Mouse (Mus musculus): ENCODE results near the gene Gm3072. TPM values are rescaled to one million over a fixed set of nuclear protein-coding genes. Genes with fewer than 3 reads are reported as not detected.

The Gm3072 gene
- not detected for polyA plus RNA-seq (2014; fragmentation: Illumina TruSeq; extraction: RNeasy Lipid Tissue Mini Kit (QIAGEN cat#74804); ENCODE audit: low replicate concordance)

DNA sequence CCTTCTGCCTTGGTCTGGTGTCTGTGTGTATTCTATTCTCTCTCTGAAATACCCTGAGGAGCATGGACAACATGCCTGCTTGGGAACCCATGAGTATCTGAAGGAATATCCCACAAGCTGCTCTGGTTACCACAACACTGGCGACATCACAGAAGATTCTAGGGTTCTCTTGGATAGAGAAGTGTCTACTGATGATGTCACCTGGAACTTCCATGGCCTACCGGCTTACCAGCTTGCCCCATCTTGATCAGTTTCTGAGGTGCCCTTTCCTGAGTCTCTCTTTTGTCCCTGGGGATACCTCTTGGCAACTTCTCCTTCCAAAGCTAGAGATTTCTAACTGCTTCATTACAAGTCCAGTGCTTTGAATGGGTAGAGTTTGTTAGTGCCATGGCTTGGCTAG is at the start of gene Gm3072:
Gm3072 (minus strand) TSS at position 101 of the 400 bp plus-strand sequence.

DNA sequence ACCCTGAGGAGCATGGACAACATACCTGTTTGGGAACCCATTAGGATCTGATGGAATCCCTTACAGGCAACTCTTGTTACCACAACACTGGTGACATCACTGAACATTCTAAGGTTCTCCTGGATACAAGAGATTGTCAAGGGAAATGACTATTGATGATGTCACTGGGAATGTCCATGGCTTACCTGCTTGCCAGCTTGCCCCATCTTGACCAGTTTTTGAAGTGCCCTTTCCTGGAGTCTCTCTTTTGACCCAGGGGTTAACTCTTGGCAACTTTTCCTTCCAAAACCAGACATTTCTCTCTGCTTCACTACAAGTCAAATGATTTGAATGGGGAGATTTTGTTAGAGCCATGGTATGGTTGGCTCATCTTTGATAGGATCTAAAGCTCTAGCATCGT is 22.0 kb upstream of the Gm3072 start, which contains the start of gene Gm3676:
Gm3676 (minus strand) TSS at position 101 of the 400 bp plus-strand sequence.

DNA sequence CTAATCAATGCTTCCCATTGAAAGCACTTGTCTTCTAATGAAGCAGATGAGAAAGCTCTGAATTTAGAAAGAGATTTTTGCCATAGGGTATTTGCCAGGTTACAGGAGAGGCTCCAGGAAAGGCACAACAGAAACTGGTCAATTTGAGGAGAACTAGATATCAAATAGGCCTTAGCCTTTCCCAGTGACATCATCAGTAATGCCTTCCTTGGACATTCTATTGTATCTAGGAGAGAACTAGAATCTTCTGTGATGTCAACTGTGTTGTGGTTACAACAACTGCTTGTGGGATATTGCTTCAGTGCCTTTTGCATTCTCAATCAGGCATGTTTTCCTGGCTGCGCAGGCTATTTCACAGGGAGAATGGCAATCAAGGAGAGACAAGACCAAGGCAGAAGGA is 51.5 kb downstream of the Gm3072 start, which contains the start of gene 1700049E17Rik2:
1700049E17Rik2 (plus strand) TSS at position 301 of the 400 bp plus-strand sequence.

Other genes starting within 250 kb of the Gm3072 start
- gene Gm7945, start 238.2 kb downstream of the Gm3072 start, polyA plus RNA-seq (2014; fragmentation: Illumina TruSeq; extraction: RNeasy Lipid Tissue Mini Kit (QIAGEN cat#74804); ENCODE audit: low replicate concordance) = not detected
- gene Gm6482, start 216.3 kb downstream of the Gm3072 start, polyA plus RNA-seq (2014; fragmentation: Illumina TruSeq; extraction: RNeasy Lipid Tissue Mini Kit (QIAGEN cat#74804); ENCODE audit: low replicate concordance) = not detected
- not detected for gene Gm7954, start 171.1 kb downstream of the Gm3072 start, polyA plus RNA-seq (2014; fragmentation: Illumina TruSeq; extraction: RNeasy Lipid Tissue Mini Kit (QIAGEN cat#74804); ENCODE audit: low replicate concordance)
- gene Gm3486, start 135.1 kb downstream of the Gm3072 start, polyA plus RNA-seq (2014; fragmentation: Illumina TruSeq; extraction: RNeasy Lipid Tissue Mini Kit (QIAGEN cat#74804); ENCODE audit: low replicate concordance) = not detected
- gene Gm7970, start 69.0 kb downstream of the Gm3072 start, polyA plus RNA-seq (2014; fragmentation: Illumina TruSeq; extraction: RNeasy Lipid Tissue Mini Kit (QIAGEN cat#74804); ENCODE audit: low replicate concordance) = not detected
- not detected for gene 1700049E17Rik2, start 51.4 kb downstream of the Gm3072 start, polyA plus RNA-seq (2014; fragmentation: Illumina TruSeq; extraction: RNeasy Lipid Tissue Mini Kit (QIAGEN cat#74804); ENCODE audit: low replicate concordance)
- not detected for gene Gm3676, start 21.9 kb upstream of the Gm3072 start, polyA plus RNA-seq (2014; fragmentation: Illumina TruSeq; extraction: RNeasy Lipid Tissue Mini Kit (QIAGEN cat#74804); ENCODE audit: low replicate concordance)
- not detected for gene Gm8068, start 77.3 kb upstream of the Gm3072 start, polyA plus RNA-seq (2014; fragmentation: Illumina TruSeq; extraction: RNeasy Lipid Tissue Mini Kit (QIAGEN cat#74804); ENCODE audit: low replicate concordance)
- gene Gm7929, start 126.0 kb upstream of the Gm3072 start, polyA plus RNA-seq (2014; fragmentation: Illumina TruSeq; extraction: RNeasy Lipid Tissue Mini Kit (QIAGEN cat#74804); ENCODE audit: low replicate concordance) = not detected
- not detected for gene Gm47189, start 147.8 kb upstream of the Gm3072 start, polyA plus RNA-seq (2014; fragmentation: Illumina TruSeq; extraction: RNeasy Lipid Tissue Mini Kit (QIAGEN cat#74804); ENCODE audit: low replicate concordance)